Mouse (Mus musculus) heart, adult 2 months (tissue): ENCODE data around the gene Cdk14.

Experiments used
- CTCF ChIP-seq: fragments of 200-600 bp; IDR thresholded peaks from 2 replicates; pipeline ENCODE4 v1.8.1; 2022; ENCODE audit warnings: antibody characterized with exemption, mild to moderate bottlenecking, moderate library complexity
- EP300 ChIP-seq: fragments of 200-500 bp; IDR thresholded peaks from 2 replicates; pipeline ENCODE4 v1.6.1; 2011; ENCODE audit warnings: low read depth, low read length, control low read depth; ENCODE audit not compliant: insufficient read depth
- POLR2A ChIP-seq: fragments of 200-500 bp; IDR thresholded peaks from 2 replicates; pipeline ENCODE4 v1.6.1; 2011; ENCODE audit warnings: mild to moderate bottlenecking, low read depth, low read length, control low read depth; ENCODE audit not compliant: insufficient read depth

DNA sequence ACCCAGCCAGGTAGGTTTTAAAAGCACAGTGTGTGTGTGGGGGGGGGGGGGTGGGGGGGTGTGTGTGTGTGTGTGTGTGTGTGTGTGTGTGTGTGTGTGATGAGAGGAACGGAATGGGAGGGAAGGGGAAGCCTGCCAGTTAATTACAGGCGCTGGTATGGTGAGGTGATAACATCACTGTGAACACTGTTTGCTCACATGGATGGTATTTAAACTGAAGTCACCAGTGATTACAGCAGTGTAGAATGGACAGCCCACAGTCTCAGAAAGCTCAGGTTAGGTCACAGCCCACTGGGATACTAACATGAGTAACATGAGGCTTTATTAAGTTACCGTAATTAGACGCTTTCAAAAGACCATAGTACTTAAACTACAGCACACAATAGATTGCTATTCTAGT, 129.4 kb downstream of the Cdk14 start:
- no peak for TF ChIP-seq POLR2A
- no peak for TF ChIP-seq CTCF
- TF ChIP-seq EP300, result no peak
